Mouse (Mus musculus) lung, embryonic 14.5 days (tissue): Measurements from ENCODE around the gene Higd1c. TPM values are rescaled to one million over a fixed set of nuclear protein-coding genes. Genes with fewer than 3 reads are reported as not detected.
A peak's percentile ranks its signal among the peaks of the same experiment; 100 is the strongest.
"Not testable (repeated sequence)": the region's sequence is repeated elsewhere in the genome, so short reads cannot be mapped to it uniquely, and the experiment has no call there.

Source experiments
- ATAC-seq: fragments of 200-750 bp; cut with Nextera tagmentation; 2 replicates; pipeline ENCODE4 v1.8.0; 2017; ENCODE audit warnings: mild to moderate bottlenecking, moderate TSS enrichment, moderate library complexity; ENCODE audit not compliant: insufficient read depth
- DNase-seq: peaks from one replicate; pipeline ENCODE4 v3.0.0-alpha.2; 2015
- H3K27ac ChIP-seq: fragments of 300-500 bp; sonication (generic); 2 replicates; pipeline ENCODE4 v1.5.1; 2014; ENCODE audit warnings: low read depth, mild to moderate bottlenecking, moderate library complexity
- H3K27me3 ChIP-seq: fragments of 300-500 bp; sonication (generic); 2 replicates; pipeline ENCODE4 v1.6.1; 2014; ENCODE audit warnings: low read length, control low read depth; ENCODE audit not compliant: insufficient read depth
- H3K36me3 ChIP-seq: fragments of 300-500 bp; sonication (generic); 2 replicates; pipeline ENCODE4 v1.6.1; 2014; ENCODE audit warnings: control low read depth; ENCODE audit not compliant: insufficient read depth
- H3K4me1 ChIP-seq: fragments of 300-500 bp; sonication (generic); 2 replicates; pipeline ENCODE4 v1.6.1; 2014; ENCODE audit warnings: antibody characterized with exemption, control low read depth; ENCODE audit not compliant: insufficient read depth
- H3K4me2 ChIP-seq: fragments of 300-500 bp; sonication (generic); 2 replicates; pipeline ENCODE4 v1.6.1; 2014; ENCODE audit warnings: mild to moderate bottlenecking
- H3K4me3 ChIP-seq: fragments of 300-500 bp; sonication (generic); 2 replicates; pipeline ENCODE4 v1.5.1; 2014; ENCODE audit warnings: low read depth, low read length
- H3K9ac ChIP-seq: fragments of 300-500 bp; sonication (generic); 2 replicates; pipeline ENCODE4 v1.6.1; 2014
- H3K9me3 ChIP-seq: fragments of 300-500 bp; sonication (generic); 2 replicates; pipeline ENCODE4 v1.6.1; 2016; ENCODE audit warnings: low read depth, low read length, control low read depth
- CTCF ChIP-seq: IDR thresholded peaks from 2 replicates; pipeline ENCODE4 v1.5.1; 2016; ENCODE audit warnings: antibody characterized with exemption, low read depth
- WGBS: fragments of 180-500 bp; shearing (Covaris S2); extraction: QIAGEN DNeasy Blood & Tissue Kit; methylation state at CpG from one replicate; pipeline ENCODE4 v1.1.7; 2014; 5-methylcytosine and 5-hydroxymethylcytosine counted together
- polyA plus RNA-seq: library from polyadenylated mRNA; unstranded; fragments of >200 nt; fragmentation: Nextera tagmentation; extraction: Ambion mirVana; gene quantifications from 2 replicates; pipeline ENCODE4 v1.2.1, GENCODE M21; 2014

Gene Higd1c
- polyA plus RNA-seq, 1 experiment from 2014 or later: not detected

DNA sequence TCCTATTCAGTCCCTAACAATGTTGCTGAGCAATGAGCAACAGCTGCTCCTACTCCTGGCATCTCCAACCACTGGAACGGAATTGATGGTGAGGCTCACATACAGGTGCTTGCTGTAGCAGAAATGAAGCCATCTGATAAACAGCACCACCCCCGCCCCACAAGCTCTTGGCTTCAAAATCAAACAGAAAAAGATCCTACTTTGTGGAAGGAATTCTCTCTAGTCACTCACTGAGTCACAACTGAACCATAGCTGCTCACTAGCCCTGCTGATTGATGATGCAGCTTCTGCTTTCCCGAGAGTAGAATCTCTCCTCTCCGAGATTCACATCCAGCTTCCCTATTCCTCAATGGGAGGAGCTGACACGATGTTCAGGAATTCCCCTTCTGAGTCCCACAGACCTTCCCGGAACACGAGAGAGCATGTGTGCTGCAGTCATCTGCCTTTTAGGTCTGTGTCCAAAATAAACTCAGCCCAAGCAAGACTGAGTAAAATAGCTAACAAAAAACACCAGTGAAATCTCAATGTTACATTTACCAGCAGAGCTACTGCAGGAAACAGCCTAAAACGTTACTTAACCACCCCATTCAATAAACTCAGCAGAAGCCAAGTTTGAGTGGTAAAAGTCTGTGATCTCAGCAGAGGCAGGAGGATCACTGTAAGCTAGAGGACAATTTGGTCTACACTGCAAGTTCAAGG, 56.9 kb downstream of the Higd1c start:
- Histone ChIP-seq H3K27me3 (peaks cover 16% of the 10 kb centered on the region), H3K27ac (no peak overlapping the region), H3K36me3 (no peaks in the 10 kb centered on the region), H3K4me2 (peak overlapping the region; percentile 94), H3K4me1 (0 out of 2 replicates have a peak, but pooled peaks cover 6% of the 10 kb centered on the region), H3K9ac (0 out of 2 replicates have a peak overlapping the region, but pooled peaks have one; percentile 3), H3K4me3 (peak overlapping the region; percentile 96), H3K9me3 (no peaks in the 10 kb centered on the region)
- WGBS: 19% methylated on average over 8 of the region's 8 CpGs
- no peak for TF ChIP-seq CTCF
- no peak for DNase-seq
- no peak for ATAC-seq

DNA sequence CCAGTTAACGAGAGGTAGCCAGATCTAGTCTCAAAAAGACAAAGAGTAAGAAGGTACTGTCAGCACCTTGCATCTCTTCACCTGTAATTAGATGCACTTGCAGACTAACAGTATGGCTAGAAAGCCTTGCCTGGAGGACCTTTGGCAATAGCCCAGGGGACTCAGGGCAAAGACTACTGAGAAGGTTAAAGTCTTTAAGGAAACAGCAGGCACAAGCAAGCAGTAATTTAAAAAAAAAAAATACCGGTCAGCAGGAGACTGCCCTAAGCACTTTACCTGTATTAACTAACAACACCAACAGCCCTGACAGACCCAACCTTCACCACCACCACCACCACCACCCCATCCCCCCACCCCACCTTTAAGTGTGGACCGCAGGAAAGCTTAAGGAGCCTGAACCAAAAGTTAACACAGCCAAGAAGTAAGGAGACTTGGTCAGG, 57.4 kb downstream of the Higd1c start, which contains the start of gene Gm5475:
Gm5475 (plus strand) TSS at position 390 of the 440 bp plus-strand sequence.
- Histone ChIP-seq H3K27ac (peak within 1 kb of the TSS; percentile 16; the same call in 1 of the 2 replicates), H3K4me3 (peak within 1 kb of the TSS; percentile 96), H3K27me3 (peaks cover 16% of the 10 kb centered on the region), H3K4me2 (peak within 1 kb of the TSS; percentile 94), H3K9ac (peak within 1 kb of the TSS; percentile 91)
- H3K4me1 ChIP-seq, ATAC-seq, H3K36me3 ChIP-seq, DNase-seq, H3K9me3 ChIP-seq: not testable (repeated sequence)
- WGBS: 30% methylated on average over 3 of the region's 3 CpGs

DNA sequence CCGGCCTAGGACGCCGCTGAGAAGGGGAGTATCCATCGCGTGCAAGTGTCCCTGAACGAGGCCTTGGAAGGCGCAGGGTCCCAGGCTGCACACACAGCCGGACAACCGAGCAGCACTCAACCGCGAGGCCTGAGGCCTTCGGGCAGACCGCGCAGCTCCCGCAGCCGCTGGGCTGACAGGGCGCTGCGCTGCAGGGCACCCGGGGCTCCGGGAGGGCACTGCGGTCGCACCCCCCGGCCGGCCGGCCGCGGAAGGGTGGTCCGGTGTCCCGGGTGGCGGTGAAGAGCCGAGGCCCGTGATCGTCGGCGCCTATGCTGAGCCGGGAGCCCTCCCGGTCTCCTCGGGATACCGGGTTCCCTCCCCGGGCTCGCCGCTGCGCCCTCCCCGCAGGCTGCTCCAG, 58.1 kb downstream of the Higd1c start:
- H3K4me2 ChIP-seq: peak overlapping the region; percentile 94
- DNase-seq (peak; percentile 35), ATAC-seq (peak; percentile 74)
- no peaks in the 10 kb centered on the region for H3K9me3 ChIP-seq
- no peak for TF ChIP-seq CTCF
- peak overlapping the region; percentile 91 for H3K9ac ChIP-seq
- under 1% methylated on average over 44 of the region's 44 CpGs for WGBS
- H3K4me1 ChIP-seq: 0 out of 2 replicates have a peak, but pooled peaks cover 6% of the 10 kb centered on the region
- H3K4me3 ChIP-seq: peak overlapping the region; percentile 96
- peaks cover 16% of the 10 kb centered on the region for H3K27me3 ChIP-seq
- H3K27ac ChIP-seq: peak overlapping the region; percentile 16; the same call in 1 of the 2 replicates
- no peaks in the 10 kb centered on the region for H3K36me3 ChIP-seq

GRCm38 (mm10) chr15:100422899-100423860, 58.8 kb downstream of the Higd1c start:
- Histone ChIP-seq H3K4me3 (peak overlapping the region; percentile 96), H3K4me1 (0 out of 2 replicates have a peak, but pooled peaks cover 6% of the 10 kb centered on the region), H3K9me3 (no peaks in the 10 kb centered on the region), H3K4me2 (peak overlapping the region; percentile 94), H3K27me3 (peaks cover 16% of the 10 kb centered on the region), H3K27ac (peak overlapping the region; percentile 16; the same call in 1 of the 2 replicates), H3K9ac (peak overlapping the region; percentile 91), H3K36me3 (no peaks in the 10 kb centered on the region)
- TF ChIP-seq CTCF: no peak
- ATAC-seq (peak; percentile 99), DNase-seq (peak; percentile 97)
- WGBS: under 1% methylated on average over 64 of the region's 65 CpGs

DNA sequence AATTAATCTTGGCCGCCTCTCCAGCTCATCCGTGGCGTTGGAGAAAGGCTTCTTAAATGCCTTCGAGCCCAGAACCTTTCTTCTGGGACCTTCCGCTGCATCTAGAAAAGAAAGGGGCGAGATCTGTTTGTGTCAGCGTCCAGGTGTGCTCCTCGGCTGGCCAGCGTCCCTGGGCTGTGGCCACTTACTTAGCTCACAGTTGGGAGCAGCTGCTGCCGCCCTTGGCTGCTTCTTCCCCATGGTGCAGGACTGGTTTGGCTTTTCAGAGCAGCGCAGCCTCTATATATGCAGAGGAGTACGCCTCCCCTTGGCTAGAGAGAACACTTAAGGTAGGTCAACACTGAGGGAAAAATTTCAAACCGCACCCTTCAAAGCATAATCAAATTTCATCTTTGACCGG, 59.6 kb downstream of the Higd1c start:
- Histone ChIP-seq H3K4me1 (0 out of 2 replicates have a peak, but pooled peaks cover 6% of the 10 kb centered on the region), H3K9me3 (no peaks in the 10 kb centered on the region), H3K27ac (no peak overlapping the region), H3K9ac (peak overlapping the region; percentile 36), H3K36me3 (no peaks in the 10 kb centered on the region), H3K4me3 (peak overlapping the region; percentile 96), H3K4me2 (peak overlapping the region; percentile 94), H3K27me3 (peaks cover 16% of the 10 kb centered on the region)
- 2% methylated on average over 14 of the region's 14 CpGs for WGBS
- no peak for TF ChIP-seq CTCF
- ATAC-seq (no peak), DNase-seq (peak; percentile 51)

DNA sequence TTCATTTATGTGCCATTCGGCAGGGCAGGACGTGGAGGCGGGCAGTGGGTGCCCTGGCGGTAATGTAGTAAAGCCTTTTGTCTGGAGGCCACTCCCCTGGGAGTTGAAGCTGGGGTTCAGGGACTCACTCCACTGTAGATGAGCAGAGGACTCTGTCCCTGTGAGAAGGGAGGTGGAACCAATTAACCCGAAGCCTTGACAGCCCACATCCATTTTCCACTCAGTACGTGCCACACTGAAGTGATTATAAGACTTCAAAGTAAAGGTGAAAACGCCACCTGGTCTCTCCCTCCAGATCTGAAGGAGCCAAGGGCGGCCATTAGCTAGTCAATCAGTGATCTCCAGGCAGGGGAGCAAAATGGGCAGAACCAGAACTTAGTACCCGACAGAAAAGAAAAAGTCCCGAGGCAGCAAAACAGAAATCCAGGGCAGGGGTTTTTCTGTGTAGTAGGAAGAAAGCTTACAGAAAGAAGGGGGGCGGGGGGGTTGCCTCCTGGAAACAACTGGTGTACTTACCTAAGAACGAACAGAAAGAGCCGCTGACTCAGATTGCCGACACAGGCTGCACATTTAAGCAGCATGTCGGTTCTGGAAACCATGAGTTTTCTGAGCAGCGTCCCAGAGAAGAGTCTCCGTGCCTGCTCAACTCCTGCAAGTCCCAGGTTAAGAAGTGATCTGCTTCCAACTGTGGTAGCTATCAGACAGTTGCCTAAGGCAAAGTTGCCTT, 60.2 kb downstream of the Higd1c start, which contains the start of gene Slc11a2:
Slc11a2 (minus strand) TSS at position 677 of the 727 bp plus-strand sequence.
- peak; percentile 26 for DNase-seq
- 24% methylated on average over 17 of the region's 17 CpGs for WGBS

More for the DNA sequence above, 60.2 kb downstream of the Higd1c start, which contains the start of gene Slc11a2:
- peak within 1 kb of the TSS; percentile 94 for H3K4me2 ChIP-seq
- H3K9me3 ChIP-seq: no peaks in the 10 kb centered on the region
- H3K4me1 ChIP-seq: 0 out of 2 replicates have a peak, but pooled peaks cover 6% of the 10 kb centered on the region
- ATAC-seq: no peak
- H3K36me3 ChIP-seq: no peaks in the 10 kb centered on the region
- peak within 1 kb of the TSS; percentile 96 for H3K4me3 ChIP-seq
- H3K27ac ChIP-seq: no peak within 1 kb of the TSS
- TF ChIP-seq CTCF: 0 out of 2 replicates have a peak, but pooled peaks have one; percentile 1
- peaks cover 16% of the 10 kb centered on the region for H3K27me3 ChIP-seq
- peak within 1 kb of the TSS; percentile 36 for H3K9ac ChIP-seq
